Mouse (Mus musculus) layer of hippocampus, adult 18-20 months (tissue): ENCODE measurements around the gene Ctu2. TPM values are rescaled to one million over a fixed set of nuclear protein-coding genes. Genes with fewer than 3 reads are reported as not detected.

Experiments used
- microRNA-seq, 2 experiments: library from miRNA; unstranded; fragments of <30 nt; microRNA quantifications; one replicate each; pipeline ENCODE4 v1.2.0; 2021
- total RNA-seq, 2 experiments: library from RNA; stranded (reverse); gene quantifications; 2 replicates each; pipeline ENCODE4 v1.2.3; 2021

Ctu2 gene
- total RNA-seq, 2 experiments from 2014 or later: 21.1 to 22.3 TPM

Small RNA genes lying within 50 kb of the gene (microRNA-seq; reads per million reads assigned to microRNA genes)
- gene Gm24366: 0 reads per million in 2 experiments

Other genes starting within 250 kb of the Ctu2 start
- 10 to 100 TPM; 43.7 to 52.2 TPM for gene Zfpm1, start 194.0 kb upstream of the Ctu2 start, total RNA-seq
- 1 to 10 TPM in 1 of 2 experiments, under 1 TPM in 1; 0.41 to 1.3 TPM for gene Trhr2, start 115.4 kb upstream of the Ctu2 start, total RNA-seq
- 10 to 100 TPM; 38.8 to 39.5 TPM for gene Zc3h18, start 99.5 kb upstream of the Ctu2 start, total RNA-seq
- not detected for gene Il17c, start 54.1 kb upstream of the Ctu2 start, total RNA-seq
- gene Cyba, start 43.2 kb upstream of the Ctu2 start, total RNA-seq: 10 to 100 TPM; 10.8 to 11.3 TPM
- 10 to 100 TPM; 18.5 to 22.1 TPM for gene Mvd, start 32.7 kb upstream of the Ctu2 start, total RNA-seq
- not detected for gene Snai3, start 15.4 kb upstream of the Ctu2 start, total RNA-seq
- 10 to 100 TPM; 40.3 to 45.5 TPM for gene Rnf166, start 79 bp upstream of the Ctu2 start, total RNA-seq
- gene Piezo1, start 75.2 kb downstream of the Ctu2 start, total RNA-seq: 1 to 10 TPM; 3.2 to 3.5 TPM
- 1 to 10 TPM; 1.2 to 1.8 TPM for gene Cdt1, start 91.9 kb downstream of the Ctu2 start, total RNA-seq
- gene Aprt, start 100.8 kb downstream of the Ctu2 start, total RNA-seq: 10 to 100 TPM; 58.1 to 61.6 TPM
- 10 to 100 TPM; 10.2 to 10.9 TPM for gene Galns, start 135.3 kb downstream of the Ctu2 start, total RNA-seq
- 10 to 100 TPM; 82.1 to 82.7 TPM for gene Trappc2l, start 135.5 kb downstream of the Ctu2 start, total RNA-seq
- not detected for gene Pabpn1l, start 146.6 kb downstream of the Ctu2 start, total RNA-seq
- gene Cbfa2t3, start 223.0 kb downstream of the Ctu2 start, total RNA-seq: 10 to 100 TPM; 46.3 to 52.5 TPM